Comparison of ENCODE assay signal across 8 mouse cellular contexts in genomic region chr17:35120745-35121142, GRCm38 (mm10). TPM values are rescaled to one million over a fixed set of nuclear protein-coding genes. Genes with fewer than 3 reads are reported as not detected.
DNase-seq lines count a peak whose midpoint lies in the region; ATAC-seq lines count a peak whose summit lies in the region.

No protein-coding gene starts in this region.

- peak overlapping the region; percentile 81 for H3K4me3 ChIP-seq in lung, embryonic 15.5 days
- peak overlapping the region; percentile 82 for H3K4me3 ChIP-seq in limb, embryonic 11.5 days (ENCODE audit: low read depth, low read length)
- peak overlapping the region; percentile 96 for H3K4me3 ChIP-seq in neural tube, embryonic 13.5 days

- no peaks in the 10 kb centered on the region for H3K9me3 ChIP-seq in lung, embryonic 15.5 days
- no peaks in the 10 kb centered on the region for H3K9me3 ChIP-seq in limb, embryonic 11.5 days (ENCODE audit: control insufficient read depth, low read length)
- no peaks in the 10 kb centered on the region for H3K9me3 ChIP-seq in neural tube, embryonic 13.5 days

- peaks cover 30% of the 10 kb centered on the region for H3K4me1 ChIP-seq in lung, embryonic 15.5 days
- H3K4me1 ChIP-seq in limb, embryonic 11.5 days (ENCODE audit: control insufficient read depth, insufficient read depth, low read length) = peaks cover 11% of the 10 kb centered on the region; the same call in 1 of the 2 replicates
- H3K4me1 ChIP-seq in neural tube, embryonic 13.5 days (replicated peaks) = peaks cover 28% of the 10 kb centered on the region

- no peak for ATAC-seq in lung, embryonic 15.5 days (ENCODE audit: borderline replicate concordance, extremely low read depth, low FRiP score, low TSS enrichment)
- no peak for ATAC-seq in limb, embryonic 11.5 days (ENCODE audit: insufficient number of reproducible peaks, low FRiP score, low TSS enrichment, low read depth)
- ATAC-seq in neural tube, embryonic 13.5 days (ENCODE audit: low read depth) = peak; percentile 12; the same call in 1 of the 2 replicates

- peaks cover 46% of the 10 kb centered on the region for H3K36me3 ChIP-seq in lung, embryonic 15.5 days
- peaks cover 23% of the 10 kb centered on the region for H3K36me3 ChIP-seq in limb, embryonic 11.5 days (ENCODE audit: control insufficient read depth, insufficient read depth, low read length)
- peaks cover 54% of the 10 kb centered on the region for H3K36me3 ChIP-seq in neural tube, embryonic 13.5 days

- peak overlapping the region; percentile 60 for H3K27ac ChIP-seq in lung, embryonic 15.5 days
- no peak overlapping the region for H3K27ac ChIP-seq in limb, embryonic 11.5 days (replicated peaks; ENCODE audit: low read depth, low read length)
- H3K27ac ChIP-seq in neural tube, embryonic 13.5 days (replicated peaks) = peak overlapping the region; percentile 74

- peak overlapping the region; percentile 91 for H3K9ac ChIP-seq in lung, embryonic 15.5 days
- H3K9ac ChIP-seq in limb, embryonic 11.5 days (ENCODE audit: low read length) = peak overlapping the region; percentile 94
- peak overlapping the region; percentile 98 for H3K9ac ChIP-seq in neural tube, embryonic 13.5 days

- WGBS in lung, embryonic 15.5 days = under 1% methylated on average over 33 of the region's 33 CpGs
- WGBS in limb, embryonic 11.5 days = under 1% methylated on average over 33 of the region's 33 CpGs
- under 1% methylated on average over 33 of the region's 33 CpGs for WGBS in neural tube, embryonic 13.5 days

- DNase-seq in lung, postnatal 25 days (ENCODE audit: low spot score) = no peak
- peak; percentile 72 to 76 for DNase-seq in cerebellum, postnatal 14 days
- DNase-seq in gastrocnemius, postnatal 10 days = peak; percentile 61
- no peak for DNase-seq in limb, embryonic 11.5 days (ENCODE audit: low spot score)
- DNase-seq in thymus, postnatal 36 days = no peak
- DNase-seq in thymus, postnatal 4 days = no peak

- no peaks in the 10 kb centered on the region for H3K27me3 ChIP-seq in lung, embryonic 15.5 days
- no peaks in the 10 kb centered on the region for H3K27me3 ChIP-seq in limb, embryonic 11.5 days (ENCODE audit: control insufficient read depth, insufficient read depth, low read length)
- no peaks in the 10 kb centered on the region for H3K27me3 ChIP-seq in neural tube, embryonic 13.5 days

- peak overlapping the region; percentile 95 for H3K4me2 ChIP-seq in lung, embryonic 15.5 days
- H3K4me2 ChIP-seq in limb, embryonic 11.5 days (ENCODE audit: low read depth, severe bottlenecking) = peak overlapping the region; percentile 98
- H3K4me2 ChIP-seq in neural tube, embryonic 13.5 days = peak overlapping the region; percentile 98

RNA-seq across cellular contexts. Expression of gene Gpank1, which starts 0.5 kb away (rescaled TPM):
- 17.7 and 18.0 TPM in 2 replicates for polyA plus RNA-seq in lung, embryonic 15.5 days (2015; fragmentation: Nextera tagmentation; extraction: Ambion mirVana)
- total RNA-seq in gastrocnemius, postnatal 10 days (2021) = 1 to 10 TPM; 4.9 to 6.3 TPM
- 24.0 and 29.1 TPM in 2 replicates for polyA plus RNA-seq in limb, embryonic 11.5 days (2014; fragmentation: Nextera tagmentation; extraction: Ambion mirVana)
- polyA plus RNA-seq in neural tube, embryonic 13.5 days (2015; fragmentation: Nextera tagmentation; extraction: Ambion mirVana) = 20.9 and 25.5 TPM in 2 replicates

RNA-seq across cellular contexts. Expression of gene Csnk2b, which starts 1.1 kb away (rescaled TPM):
- 265 TPM in 2 replicates for polyA plus RNA-seq in lung, embryonic 15.5 days (2015; fragmentation: Nextera tagmentation; extraction: Ambion mirVana)
- total RNA-seq in gastrocnemius, postnatal 10 days (2021) = 100 to 1,000 TPM; 165 to 166 TPM
- polyA plus RNA-seq in limb, embryonic 11.5 days (2014; fragmentation: Nextera tagmentation; extraction: Ambion mirVana) = 277 and 290 TPM in 2 replicates
- polyA plus RNA-seq in neural tube, embryonic 13.5 days (2015; fragmentation: Nextera tagmentation; extraction: Ambion mirVana) = 333 and 339 TPM in 2 replicates

RNA-seq across cellular contexts. Expression of gene D17H6S53E, which starts 5.4 kb away (rescaled TPM):
- 9.6 and 9.7 TPM in 2 replicates for polyA plus RNA-seq in lung, embryonic 15.5 days (2015; fragmentation: Nextera tagmentation; extraction: Ambion mirVana)
- 10 to 100 TPM; 11.8 to 18.8 TPM for total RNA-seq in gastrocnemius, postnatal 10 days (2021)
- polyA plus RNA-seq in limb, embryonic 11.5 days (2014; fragmentation: Nextera tagmentation; extraction: Ambion mirVana) = 8.6 and 8.9 TPM in 2 replicates
- 8.9 and 10.6 TPM in 2 replicates for polyA plus RNA-seq in neural tube, embryonic 13.5 days (2015; fragmentation: Nextera tagmentation; extraction: Ambion mirVana)

RNA-seq across cellular contexts. Expression of gene Ly6g5b, which starts 5.5 kb away (rescaled TPM):
- polyA plus RNA-seq in lung, embryonic 15.5 days (2015; fragmentation: Nextera tagmentation; extraction: Ambion mirVana) = 0.79 and 0.95 TPM in 2 replicates
- under 1 TPM in 1 of 2 experiments, not detected in 1; 0.34 TPM for total RNA-seq in gastrocnemius, postnatal 10 days (2021)
- 0.44 and 0.75 TPM in 2 replicates for polyA plus RNA-seq in limb, embryonic 11.5 days (2014; fragmentation: Nextera tagmentation; extraction: Ambion mirVana)
- 1.4 and 1.7 TPM in 2 replicates for polyA plus RNA-seq in neural tube, embryonic 13.5 days (2015; fragmentation: Nextera tagmentation; extraction: Ambion mirVana)

RNA-seq across cellular contexts. Expression of gene Apom, which starts 11.1 kb away (rescaled TPM):
- 1.0 and 3.9 TPM in 2 replicates for polyA plus RNA-seq in lung, embryonic 15.5 days (2015; fragmentation: Nextera tagmentation; extraction: Ambion mirVana)
- total RNA-seq in gastrocnemius, postnatal 10 days (2021) = not detected
- 0.44 and 1.5 TPM in 2 replicates for polyA plus RNA-seq in limb, embryonic 11.5 days (2014; fragmentation: Nextera tagmentation; extraction: Ambion mirVana)
- 0.61 and 0.77 TPM in 2 replicates for polyA plus RNA-seq in neural tube, embryonic 13.5 days (2015; fragmentation: Nextera tagmentation; extraction: Ambion mirVana)

Comparison
In these comparisons a context has a peak if more than half of its experiments do, and no peak if none do; other contexts are left out.
1. DNase-seq: peak in cerebellum, postnatal 14 days (2 of 2) and gastrocnemius, postnatal 10 days (single experiment); none in lung, postnatal 25 days (single experiment), limb, embryonic 11.5 days (single experiment), thymus, postnatal 36 days (0 of 2) and thymus, postnatal 4 days (single experiment).
2. Peak in every context shown above with its lines, with median percentiles within 50 percentile points of each other: H3K4me2 ChIP-seq, H3K4me3 ChIP-seq and H3K9ac ChIP-seq.